Mouse (Mus musculus) testis, adult 2 months (tissue): ENCODE results near the gene Prkag2.

ENCODE experiments used
- CTCF ChIP-seq: fragments of 200-500 bp; IDR thresholded peaks from 2 replicates; pipeline ENCODE4 v1.5.1; 2012; ENCODE audit warnings: low read depth, mild to moderate bottlenecking, inconsistent platforms, low read length, moderate library complexity; ENCODE audit not compliant: control insufficient read depth, insufficient read depth, insufficient replicate concordance
- POLR2A ChIP-seq: fragments of 200-500 bp; IDR thresholded peaks from 2 replicates; pipeline ENCODE4 v1.6.1; 2012; ENCODE audit warnings: low read depth, mild to moderate bottlenecking, inconsistent platforms, low read length, moderate library complexity; ENCODE audit not compliant: control insufficient read depth

DNA sequence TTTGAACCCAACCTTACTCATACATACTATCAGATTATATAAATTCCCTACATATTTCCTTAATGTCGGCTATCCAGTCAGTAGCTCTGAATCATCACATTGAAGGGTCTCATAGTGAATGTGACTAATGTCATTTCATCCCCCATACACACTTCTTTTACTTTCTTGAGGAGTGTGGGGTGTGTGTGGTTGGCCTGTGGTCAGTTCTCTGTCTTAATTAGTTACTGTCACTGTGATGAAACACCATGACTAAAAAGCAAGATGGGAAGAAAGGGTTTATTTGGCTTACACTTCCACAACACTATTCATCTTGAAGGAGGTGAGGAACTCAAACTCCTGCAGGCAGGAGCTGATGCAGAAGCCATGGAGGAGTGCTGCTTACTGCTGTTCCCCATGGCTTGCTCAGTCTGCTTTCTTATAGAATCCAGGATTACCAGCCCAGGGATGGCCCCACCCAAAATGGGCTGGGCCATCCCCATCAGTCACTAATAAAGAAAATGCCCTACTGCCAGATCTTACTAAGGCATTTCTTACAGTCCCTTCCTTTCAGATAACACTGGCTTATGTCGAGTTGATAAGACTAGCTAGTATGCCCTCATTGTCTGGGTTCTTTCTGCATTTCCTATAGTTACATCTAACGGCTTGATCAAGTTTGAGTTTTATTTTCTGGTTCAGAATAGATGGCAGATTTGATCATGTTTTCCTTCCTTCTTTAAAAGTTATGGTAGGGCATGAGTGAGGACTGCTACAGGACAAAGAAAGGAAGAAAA is 240.5 kb downstream of the Prkag2 start:
- no peak for TF ChIP-seq POLR2A
- TF ChIP-seq CTCF = no peak
